Mouse (Mus musculus) lung, postnatal 0 days (tissue): ENCODE results near the gene Rpp30. TPM values are rescaled to one million over a fixed set of nuclear protein-coding genes. Genes with fewer than 3 reads are reported as not detected.
A peak's percentile ranks its signal among the peaks of the same experiment; 100 is the strongest.

Experiments used
- ATAC-seq: fragments of 200-750 bp; cut with Nextera tagmentation; 2 replicates; pipeline ENCODE4 v1.8.0; 2017; ENCODE audit warnings: moderate library complexity
- DNase-seq: peaks from one replicate; pipeline ENCODE4 v3.0.0-alpha.2; 2016; ENCODE audit warnings: low spot score
- H3K27ac ChIP-seq: fragments of 300-500 bp; sonication (generic); 2 replicates; pipeline ENCODE4 v1.5.1; 2014; ENCODE audit warnings: antibody characterized with exemption, mild to moderate bottlenecking, low read length, mixed read lengths
- H3K27me3 ChIP-seq: fragments of 300-500 bp; sonication (generic); replicated peaks from 2 replicates; pipeline ENCODE4 v1.6.1; 2014; ENCODE audit warnings: low read length, mixed read lengths; ENCODE audit not compliant: insufficient read depth
- H3K36me3 ChIP-seq: fragments of 300-500 bp; sonication (generic); 2 replicates; pipeline ENCODE4 v1.6.1; 2014; ENCODE audit warnings: low read length, mixed read lengths; ENCODE audit not compliant: insufficient read depth
- H3K4me1 ChIP-seq: fragments of 300-500 bp; sonication (generic); 2 replicates; pipeline ENCODE4 v1.6.1; 2014; ENCODE audit warnings: antibody characterized with exemption, low read depth, low read length, mixed read lengths; ENCODE audit not compliant: insufficient read depth
- H3K4me2 ChIP-seq: fragments of 300-500 bp; sonication (generic); replicated peaks from 2 replicates; pipeline ENCODE4 v1.6.1; 2014; ENCODE audit warnings: low read depth, mild to moderate bottlenecking, low read length, moderate library complexity, mixed read lengths
- H3K4me3 ChIP-seq: fragments of 300-500 bp; sonication (generic); 2 replicates; pipeline ENCODE4 v1.5.1; 2014; ENCODE audit warnings: low read depth, low read length
- H3K9ac ChIP-seq: fragments of 300-500 bp; sonication (generic); replicated peaks from 2 replicates; pipeline ENCODE4 v1.6.1; 2014; ENCODE audit warnings: low read depth, mild to moderate bottlenecking
- H3K9me3 ChIP-seq: fragments of 300-500 bp; sonication (generic); 2 replicates; pipeline ENCODE4 v1.6.1; 2016; ENCODE audit warnings: low read length, mixed read lengths
- CTCF ChIP-seq: IDR thresholded peaks from 2 replicates; pipeline ENCODE4 v1.5.1; 2016; ENCODE audit warnings: antibody characterized with exemption, mild to moderate bottlenecking
- EP300 ChIP-seq: IDR thresholded peaks from 2 replicates; pipeline ENCODE4 v1.6.1; 2016; ENCODE audit warnings: antibody characterized with exemption, mild to moderate bottlenecking, control low read depth
- WGBS: fragments of 180-500 bp; shearing (Covaris S2); extraction: QIAGEN DNeasy Blood & Tissue Kit; methylation state at CpG from one replicate; pipeline ENCODE4 v1.1.7; 2014; 5-methylcytosine and 5-hydroxymethylcytosine counted together
- polyA plus RNA-seq: library from polyadenylated mRNA; unstranded; fragments of >200 nt; fragmentation: Nextera tagmentation; extraction: Ambion mirVana; gene quantifications from 2 replicates; pipeline ENCODE4 v1.2.1, GENCODE M21; 2015

Gene Rpp30
- polyA plus RNA-seq, 1 experiment from 2014 or later = 36.9 TPM

- no peak overlapping the region for H3K4me2 ChIP-seq
- DNase-seq = no peak
These were observed 48.5 kb downstream of the Rpp30 start for GRCm38 (mm10) chr19:36131990-36132389.

GRCm38 (mm10) chr19:36133064-36133463 lies 49.5 kb downstream of the Rpp30 start:
- TF ChIP-seq EP300 = no peak
- TF ChIP-seq CTCF = no peak
- Histone ChIP-seq H3K9ac (no peak overlapping the region), H3K9me3 (no peaks in the 10 kb centered on the region), H3K27ac (no peak overlapping the region), H3K4me2 (no peak overlapping the region), H3K27me3 (no peaks in the 10 kb centered on the region), H3K4me3 (no peak overlapping the region), H3K36me3 (no peaks in the 10 kb centered on the region), H3K4me1 (peaks cover 3% of the 10 kb centered on the region; the same call in 1 of the 2 replicates)
- ATAC-seq (no peak), DNase-seq (no peak)
- WGBS = 74% methylated on average over 6 of the region's 6 CpGs

More at GRCm38 (mm10) chr19:36131990-36132389, 48.5 kb downstream of the Rpp30 start:
- H3K9me3 ChIP-seq = no peaks in the 10 kb centered on the region
- TF ChIP-seq EP300 (no peak), CTCF (no peak)
- no peak overlapping the region for H3K9ac ChIP-seq
- no peak overlapping the region for H3K27ac ChIP-seq
- 27% methylated on average over 6 of the region's 6 CpGs for WGBS
- ATAC-seq = no peak
- H3K36me3 ChIP-seq = no peaks in the 10 kb centered on the region
- no peaks in the 10 kb centered on the region for H3K27me3 ChIP-seq
- H3K4me3 ChIP-seq = no peak overlapping the region
- H3K4me1 ChIP-seq = peaks cover 3% of the 10 kb centered on the region; the same call in 1 of the 2 replicates

- no peaks in the 10 kb centered on the region for H3K9me3 ChIP-seq
- H3K4me3 ChIP-seq = no peak overlapping the region
- ATAC-seq (no peak), DNase-seq (no peak)
- peaks cover 3% of the 10 kb centered on the region; the same call in 1 of the 2 replicates for H3K4me1 ChIP-seq
- 24% methylated on average over 5 of the region's 5 CpGs for WGBS
- no peak for TF ChIP-seq CTCF
- TF ChIP-seq EP300 = no peak
- no peaks in the 10 kb centered on the region for H3K27me3 ChIP-seq
- H3K36me3 ChIP-seq = no peaks in the 10 kb centered on the region
- H3K4me2 ChIP-seq = no peak overlapping the region
- H3K9ac ChIP-seq = no peak overlapping the region
- no peak overlapping the region for H3K27ac ChIP-seq
These were observed 50.2 kb downstream of the Rpp30 start for GRCm38 (mm10) chr19:36133731-36134130.

- Histone ChIP-seq H3K36me3 (no peaks in the 10 kb centered on the region), H3K4me2 (no peak overlapping the region), H3K27ac (no peak overlapping the region), H3K4me1 (no peaks in the 10 kb centered on the region), H3K4me3 (no peak overlapping the region), H3K27me3 (no peaks in the 10 kb centered on the region), H3K9me3 (no peaks in the 10 kb centered on the region), H3K9ac (no peak overlapping the region)
- no peak for DNase-seq
- no peak for TF ChIP-seq EP300
- no peak for TF ChIP-seq CTCF
- ATAC-seq = no peak
- 83% methylated on average over 2 of the region's 2 CpGs for WGBS
These were observed 60.1 kb downstream of the Rpp30 start for GRCm38 (mm10) chr19:36143571-36143970.

- ATAC-seq (no peak), DNase-seq (no peak)
- no peak overlapping the region for H3K4me2 ChIP-seq
- no peak for TF ChIP-seq EP300
- TF ChIP-seq CTCF = no peak
- WGBS = 91% methylated on average over 6 of the region's 6 CpGs
- H3K27ac ChIP-seq = no peak overlapping the region
- no peaks in the 10 kb centered on the region for H3K4me1 ChIP-seq
- H3K4me3 ChIP-seq = no peak overlapping the region
- no peaks in the 10 kb centered on the region for H3K9me3 ChIP-seq
- no peaks in the 10 kb centered on the region for H3K27me3 ChIP-seq
- no peaks in the 10 kb centered on the region for H3K36me3 ChIP-seq
- no peak overlapping the region for H3K9ac ChIP-seq
These were observed 65.1 kb downstream of the Rpp30 start for GRCm38 (mm10) chr19:36148578-36148977.

GRCm38 (mm10) chr19:36150241-36151007 lies 66.9 kb downstream of the Rpp30 start:
- H3K27me3 ChIP-seq = no peaks in the 10 kb centered on the region
- H3K27ac ChIP-seq = no peak overlapping the region
- H3K36me3 ChIP-seq = no peaks in the 10 kb centered on the region
- TF ChIP-seq CTCF = no peak
- no peak for TF ChIP-seq EP300
- no peak overlapping the region for H3K9ac ChIP-seq
- DNase-seq (peak; percentile 71), ATAC-seq (peak; percentile 66)
- H3K4me1 ChIP-seq = no peaks in the 10 kb centered on the region
- 34% methylated on average over 4 of the region's 4 CpGs for WGBS
- H3K9me3 ChIP-seq = no peaks in the 10 kb centered on the region
- no peak overlapping the region for H3K4me3 ChIP-seq
- H3K4me2 ChIP-seq = no peak overlapping the region

Other genes starting within 250 kb of the Rpp30 start
- not detected in 2 replicates for gene Htr7, start 26.2 kb upstream of the Rpp30 start, polyA plus RNA-seq
- gene Ankrd1, start 36.4 kb downstream of the Rpp30 start, polyA plus RNA-seq = 2.2 and 7.4 TPM in 2 replicates